14 mouse cellular contexts compared by ENCODE assay signal in the genomic region with DNA sequence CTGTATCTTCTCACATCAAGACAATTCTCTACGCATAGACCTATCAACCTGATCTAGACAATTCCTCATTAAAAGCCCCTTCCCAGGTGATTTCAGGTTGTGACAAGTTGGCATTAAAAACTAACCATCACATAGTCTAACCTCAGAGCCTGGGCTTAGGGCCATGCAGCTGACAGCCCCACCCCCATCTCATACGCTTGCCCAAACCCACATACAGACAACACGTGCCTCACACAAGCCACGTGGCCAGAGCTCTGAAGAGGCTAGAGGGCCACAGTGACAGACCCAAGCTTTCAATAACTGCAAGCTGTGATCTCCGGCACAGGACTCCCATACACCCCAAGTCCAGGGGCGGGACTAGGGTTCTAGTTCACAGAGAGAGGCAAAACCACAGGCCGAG.
"Had no signal": no experiment of that assay in that cellular context is flagged by ENCODE, and none has a peak within 500 bp of the region (broad histone marks: within the 10 kb centered on the region; RNA-seq: fewer than 3 reads in every experiment).

No protein-coding gene starts in this region.

- H3K4me3 ChIP-seq: midbrain, embryonic 12.5 days; neural tube, embryonic 13.5 days; neural tube, embryonic 15.5 days; stomach, embryonic 15.5 days had no signal

- H3K36me3 ChIP-seq: midbrain, embryonic 12.5 days; neural tube, embryonic 13.5 days; neural tube, embryonic 15.5 days; stomach, embryonic 15.5 days had no signal

- DNase-seq: lung, adult 18-20 months; lung, embryonic 14.5 days; lung, postnatal 10 days; lung, postnatal 4 days; midbrain, embryonic 14.5 days; retina, postnatal 1 day; right cerebral cortex, adult 18-20 months; thymus, adult 2 months; thymus, postnatal 25 days; thymus, postnatal 4 days had no signal

- H3K27me3 ChIP-seq: stomach, embryonic 15.5 days had no signal

- H3K4me2 ChIP-seq: lung, embryonic 14.5 days; midbrain, embryonic 12.5 days; neural tube, embryonic 13.5 days; neural tube, embryonic 15.5 days; stomach, embryonic 15.5 days had no signal
